Mouse (Mus musculus): ENCODE data around the gene Trim63. TPM values are rescaled to one million over a fixed set of nuclear protein-coding genes. Genes with fewer than 3 reads are reported as not detected.

Gene Trim63
- polyA plus RNA-seq, 1 experiment from 2014 or later, result not detected

GRCm38 (mm10) chr4:134319074-134319473, 4.2 kb downstream of the Trim63 start:
- Histone ChIP-seq H3K9me3 (ENCODE audit: low read depth, low read length) (no peaks in the 10 kb centered on the region), H3K4me3 (ENCODE audit: low read depth, low read length) (no peak overlapping the region), H3K4me2 (no peak overlapping the region), H3K9ac (no peak overlapping the region), H3K27ac (ENCODE audit: low read depth) (no peak overlapping the region), H3K27me3 (ENCODE audit: insufficient read depth, low read length) (no peaks in the 10 kb centered on the region), H3K36me3 (ENCODE audit: insufficient read depth) (no peaks in the 10 kb centered on the region), H3K4me1 (ENCODE audit: insufficient read depth) (no peaks in the 10 kb centered on the region)
- TF ChIP-seq CTCF (IDR thresholded peaks at IDR 0.05; ENCODE audit: low read depth), result no peak
- DNase-seq, result no peak
- WGBS, result 79% methylated on average over 5 of the region's 5 CpGs
- ATAC-seq (ENCODE audit: insufficient read depth), result no peak

DNA sequence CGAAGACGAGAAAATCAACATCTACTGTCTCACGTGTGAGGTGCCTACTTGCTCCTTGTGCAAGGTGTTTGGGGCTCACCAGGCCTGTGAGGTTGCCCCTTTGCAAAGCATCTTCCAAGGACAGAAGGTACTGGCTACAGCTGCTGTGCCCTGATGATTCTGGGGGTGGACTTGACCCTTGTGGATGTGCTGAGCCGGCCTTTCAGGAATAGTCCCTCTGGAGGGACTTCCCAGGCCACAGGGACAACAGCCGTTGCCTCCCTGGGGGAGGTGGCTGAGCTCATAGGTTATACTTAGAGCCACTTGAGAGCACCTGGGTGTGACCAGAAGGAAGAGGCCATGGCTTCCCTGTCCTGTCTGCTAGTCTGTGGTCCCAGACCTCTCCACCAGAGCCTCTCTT, 4.8 kb downstream of the Trim63 start:
- ATAC-seq (ENCODE audit: insufficient read depth) (no peak), DNase-seq (no peak)
- TF ChIP-seq CTCF (IDR thresholded peaks at IDR 0.05; ENCODE audit: low read depth), result no peak
- Histone ChIP-seq H3K4me2 (no peak overlapping the region), H3K27ac (ENCODE audit: low read depth) (no peak overlapping the region), H3K9me3 (ENCODE audit: low read depth, low read length) (no peaks in the 10 kb centered on the region), H3K4me1 (ENCODE audit: insufficient read depth) (no peaks in the 10 kb centered on the region), H3K9ac (no peak overlapping the region), H3K4me3 (ENCODE audit: low read depth, low read length) (no peak overlapping the region), H3K36me3 (ENCODE audit: insufficient read depth) (no peaks in the 10 kb centered on the region), H3K27me3 (ENCODE audit: insufficient read depth, low read length) (no peaks in the 10 kb centered on the region)
- WGBS, result 66% methylated on average over 5 of the region's 5 CpGs

- H3K27me3 ChIP-seq (ENCODE audit: insufficient read depth, low read length), result no peaks in the 10 kb centered on the region
- H3K4me2 ChIP-seq, result no peak overlapping the region
- no peaks in the 10 kb centered on the region for H3K9me3 ChIP-seq (ENCODE audit: low read depth, low read length)
- H3K4me3 ChIP-seq (ENCODE audit: low read depth, low read length), result no peak overlapping the region
- H3K27ac ChIP-seq (ENCODE audit: low read depth), result no peak overlapping the region
- 63% methylated on average over 3 of the region's 3 CpGs for WGBS
- no peak for DNase-seq
- TF ChIP-seq CTCF (IDR thresholded peaks at IDR 0.05; ENCODE audit: low read depth), result peak; percentile 37; the same call in 1 of the 2 replicates
- H3K9ac ChIP-seq, result no peak overlapping the region
- H3K36me3 ChIP-seq (ENCODE audit: insufficient read depth), result no peaks in the 10 kb centered on the region
- no peak for ATAC-seq (ENCODE audit: insufficient read depth)
- H3K4me1 ChIP-seq (ENCODE audit: insufficient read depth), result no peaks in the 10 kb centered on the region
These were observed 6.6 kb downstream of the Trim63 start for GRCm38 (mm10) chr4:134321524-134321923.

GRCm38 (mm10) chr4:134324655-134325054, 9.7 kb downstream of the Trim63 start:
- H3K4me1 ChIP-seq (ENCODE audit: insufficient read depth), result no peaks in the 10 kb centered on the region
- ATAC-seq (ENCODE audit: insufficient read depth) (no peak), DNase-seq (peak; percentile 42)
- H3K4me3 ChIP-seq (ENCODE audit: low read depth, low read length), result no peak overlapping the region
- no peak overlapping the region for H3K9ac ChIP-seq
- TF ChIP-seq CTCF (IDR thresholded peaks at IDR 0.05; ENCODE audit: low read depth), result no peak
- 37% methylated on average over 5 of the region's 5 CpGs for WGBS
- no peaks in the 10 kb centered on the region for H3K36me3 ChIP-seq (ENCODE audit: insufficient read depth)
- H3K4me2 ChIP-seq, result no peak overlapping the region
- H3K27me3 ChIP-seq (ENCODE audit: insufficient read depth, low read length), result no peaks in the 10 kb centered on the region
- H3K9me3 ChIP-seq (ENCODE audit: low read depth, low read length), result no peaks in the 10 kb centered on the region
- no peak overlapping the region for H3K27ac ChIP-seq (ENCODE audit: low read depth)

GRCm38 (mm10) chr4:134326859-134327530, 12.1 kb downstream of the Trim63 start:
- 55% methylated on average over 5 of the region's 5 CpGs for WGBS
- no peak for TF ChIP-seq CTCF (IDR thresholded peaks at IDR 0.05; ENCODE audit: low read depth)
- Histone ChIP-seq H3K27ac (ENCODE audit: low read depth) (no peak overlapping the region), H3K36me3 (ENCODE audit: insufficient read depth) (no peaks in the 10 kb centered on the region), H3K9me3 (ENCODE audit: low read depth, low read length) (no peaks in the 10 kb centered on the region), H3K9ac (no peak overlapping the region), H3K4me2 (no peak overlapping the region), H3K4me1 (ENCODE audit: insufficient read depth) (no peaks in the 10 kb centered on the region), H3K4me3 (ENCODE audit: low read depth, low read length) (no peak overlapping the region), H3K27me3 (ENCODE audit: insufficient read depth, low read length) (no peaks in the 10 kb centered on the region)
- ATAC-seq (ENCODE audit: insufficient read depth) (no peak), DNase-seq (peak; percentile 39)

DNA sequence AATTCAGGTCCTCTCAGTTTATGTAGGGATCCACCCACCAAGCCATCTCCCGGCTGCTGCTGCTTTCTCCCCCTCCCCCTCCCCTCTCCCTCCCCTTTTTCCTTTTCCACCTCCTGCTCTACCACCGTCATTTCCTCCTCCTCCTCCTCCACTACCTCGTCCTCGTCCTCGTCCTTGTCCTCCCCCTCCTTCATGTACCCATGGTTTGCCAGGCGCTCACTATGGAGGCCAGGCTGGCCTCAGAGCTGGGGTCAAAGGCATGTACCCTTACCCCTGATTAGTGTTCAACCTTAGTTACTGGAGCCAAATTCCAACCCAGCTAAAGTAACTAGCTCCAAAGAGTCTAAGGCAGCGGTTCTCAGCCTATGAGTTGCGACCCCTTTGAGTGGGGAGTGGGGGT, 13.2 kb downstream of the Trim63 start:
- 49% methylated on average over 8 of the region's 8 CpGs for WGBS
- no peak for ATAC-seq (ENCODE audit: insufficient read depth)
- Histone ChIP-seq H3K27me3 (ENCODE audit: insufficient read depth, low read length) (no peaks in the 10 kb centered on the region), H3K4me2 (no peak overlapping the region), H3K4me3 (ENCODE audit: low read depth, low read length) (no peak overlapping the region), H3K9ac (no peak overlapping the region), H3K4me1 (ENCODE audit: insufficient read depth) (no peaks in the 10 kb centered on the region), H3K27ac (ENCODE audit: low read depth) (no peak overlapping the region), H3K36me3 (ENCODE audit: insufficient read depth) (no peaks in the 10 kb centered on the region), H3K9me3 (ENCODE audit: low read depth, low read length) (no peaks in the 10 kb centered on the region)
- DNase-seq, result no peak
- no peak for TF ChIP-seq CTCF (IDR thresholded peaks at IDR 0.05; ENCODE audit: low read depth)

DNA sequence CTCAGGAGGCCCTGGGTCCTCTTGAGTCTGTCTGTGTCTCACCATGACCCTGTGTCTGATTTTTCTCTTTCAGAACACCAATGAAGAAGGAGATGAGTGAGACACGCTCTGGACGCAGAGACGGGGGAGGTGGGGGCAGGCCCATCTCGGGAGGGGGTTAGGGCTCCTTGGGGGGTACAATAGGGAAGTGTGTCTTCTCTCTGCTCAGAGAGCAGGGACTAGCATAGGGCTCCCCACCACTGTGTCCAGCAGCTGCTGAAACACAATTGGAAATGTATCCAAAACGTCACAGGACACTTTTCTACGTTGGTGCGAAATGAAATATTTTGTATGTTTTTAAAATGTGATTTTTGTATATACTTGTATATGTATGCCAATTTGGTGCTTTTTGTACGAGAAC, 13.9 kb downstream of the Trim63 start:
- WGBS, result 48% methylated on average over 8 of the region's 8 CpGs
- Histone ChIP-seq H3K36me3 (ENCODE audit: insufficient read depth) (no peaks in the 10 kb centered on the region), H3K27me3 (ENCODE audit: insufficient read depth, low read length) (no peaks in the 10 kb centered on the region), H3K9me3 (ENCODE audit: low read depth, low read length) (no peaks in the 10 kb centered on the region), H3K27ac (ENCODE audit: low read depth) (no peak overlapping the region), H3K4me3 (ENCODE audit: low read depth, low read length) (no peak overlapping the region), H3K9ac (no peak overlapping the region), H3K4me1 (ENCODE audit: insufficient read depth) (no peaks in the 10 kb centered on the region), H3K4me2 (no peak overlapping the region)
- no peak for TF ChIP-seq CTCF (IDR thresholded peaks at IDR 0.05; ENCODE audit: low read depth)
- peak; percentile 44 for DNase-seq
- ATAC-seq (ENCODE audit: insufficient read depth), result peak; percentile 75

Data from lung, embryonic 14.5 days (tissue).